Mouse (Mus musculus): ENCODE results near the gene Ush1c. TPM values are rescaled to one million over a fixed set of nuclear protein-coding genes. Genes with fewer than 3 reads are reported as not detected.

Ush1c gene
- polyA plus RNA-seq, 1 experiment from 2014 or later, result 64.2 TPM

GRCm38 (mm10) chr7:46157746-46158145 is 80.6 kb downstream of the Ush1c start:
- H3K27ac ChIP-seq, result no peak overlapping the region
- no peak for ATAC-seq
- H3K4me1 ChIP-seq (replicated peaks), result no peaks in the 10 kb centered on the region
- H3K9ac ChIP-seq, result no peak overlapping the region
- H3K4me3 ChIP-seq (replicated peaks), result no peak overlapping the region
- H3K9me3 ChIP-seq, result no peaks in the 10 kb centered on the region
- H3K36me3 ChIP-seq, result no peaks in the 10 kb centered on the region
- no peak overlapping the region for H3K4me2 ChIP-seq (replicated peaks)
- no peaks in the 10 kb centered on the region for H3K27me3 ChIP-seq (replicated peaks)
- WGBS, result 67% methylated on average over 7 of the region's 7 CpGs

- Histone ChIP-seq H3K9ac (no peak overlapping the region), H3K9me3 (no peaks in the 10 kb centered on the region), H3K36me3 (no peaks in the 10 kb centered on the region), H3K27ac (no peak overlapping the region), H3K4me2 (replicated peaks) (no peak overlapping the region), H3K4me3 (replicated peaks) (no peak overlapping the region), H3K27me3 (replicated peaks) (no peaks in the 10 kb centered on the region), H3K4me1 (replicated peaks) (no peaks in the 10 kb centered on the region)
- 76% methylated on average over 18 of the region's 18 CpGs for WGBS
- ATAC-seq, result no peak
These were observed 83.5 kb downstream of the Ush1c start for GRCm38 (mm10) chr7:46154498-46155488.

GRCm38 (mm10) chr7:46152819-46153351 is 85.4 kb downstream of the Ush1c start:
- Histone ChIP-seq H3K4me3 (replicated peaks) (no peak overlapping the region), H3K4me1 (replicated peaks) (no peaks in the 10 kb centered on the region), H3K27me3 (replicated peaks) (no peaks in the 10 kb centered on the region), H3K9ac (no peak overlapping the region), H3K36me3 (no peaks in the 10 kb centered on the region), H3K27ac (no peak overlapping the region), H3K4me2 (replicated peaks) (no peak overlapping the region), H3K9me3 (no peaks in the 10 kb centered on the region)
- ATAC-seq, result no peak
- 72% methylated on average over 9 of the region's 9 CpGs for WGBS

DNA sequence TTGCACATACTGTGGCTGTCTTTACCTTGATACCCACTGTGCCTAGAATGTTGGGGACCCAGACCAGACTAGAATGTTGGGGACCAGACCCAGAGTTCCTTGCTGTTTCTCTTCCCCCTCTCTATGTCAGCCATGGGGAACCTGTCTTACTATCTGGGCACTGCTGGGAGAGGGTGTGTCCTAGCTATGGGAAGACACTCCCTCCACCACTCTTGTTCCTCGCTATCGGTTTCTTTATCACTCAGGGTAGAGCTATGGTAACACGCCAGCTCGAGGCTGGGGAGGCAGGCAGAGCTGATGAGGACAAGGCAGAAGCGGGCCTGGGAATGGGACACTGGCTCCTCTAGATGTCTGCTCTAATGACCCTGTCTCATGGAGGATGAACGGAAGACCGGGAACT is 90.9 kb downstream of the Ush1c start:
- no peak overlapping the region for H3K4me3 ChIP-seq (replicated peaks)
- H3K4me1 ChIP-seq (replicated peaks), result no peaks in the 10 kb centered on the region
- H3K4me2 ChIP-seq (replicated peaks), result no peak overlapping the region
- no peak overlapping the region for H3K27ac ChIP-seq
- H3K27me3 ChIP-seq (replicated peaks), result no peaks in the 10 kb centered on the region
- WGBS, result 68% methylated on average over 7 of the region's 7 CpGs
- no peaks in the 10 kb centered on the region for H3K36me3 ChIP-seq
- H3K9me3 ChIP-seq, result no peaks in the 10 kb centered on the region
- no peak overlapping the region for H3K9ac ChIP-seq
- ATAC-seq, result 0 out of 2 replicates have a peak, but pooled peaks have one; percentile 67

DNA sequence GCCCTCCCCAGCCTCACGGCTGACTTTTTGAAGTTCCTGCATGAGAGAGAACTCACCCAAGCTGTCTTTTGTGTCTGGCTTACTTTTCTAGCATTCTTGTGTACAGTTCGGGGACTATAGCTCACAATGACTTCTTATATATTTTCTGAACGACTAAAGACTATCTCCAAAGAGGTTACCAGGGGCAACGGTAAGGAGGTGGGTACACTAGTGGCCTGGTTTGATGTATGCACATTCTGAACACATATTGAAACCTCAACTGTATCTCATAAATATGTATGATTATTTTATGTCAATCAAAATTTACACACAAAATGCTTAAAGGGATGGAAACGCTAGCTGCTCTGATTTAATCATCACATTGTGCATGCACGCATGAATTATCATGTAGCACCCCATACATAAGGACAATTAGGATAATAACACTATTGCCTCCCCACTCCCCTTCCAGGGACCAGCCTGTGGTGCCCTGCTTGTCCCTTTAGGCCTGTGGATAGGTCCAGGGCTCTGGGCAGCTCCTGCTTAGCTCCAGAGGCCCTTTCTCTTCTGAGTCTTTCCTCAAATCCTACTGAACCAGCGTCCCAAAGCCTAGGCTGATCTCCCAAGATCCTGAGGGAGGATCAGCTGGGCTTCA is 91.5 kb downstream of the Ush1c start:
- Histone ChIP-seq H3K27me3 (replicated peaks) (no peaks in the 10 kb centered on the region), H3K4me2 (replicated peaks) (no peak overlapping the region), H3K36me3 (no peaks in the 10 kb centered on the region), H3K9me3 (no peaks in the 10 kb centered on the region), H3K4me3 (replicated peaks) (no peak overlapping the region), H3K4me1 (replicated peaks) (no peaks in the 10 kb centered on the region), H3K9ac (no peak overlapping the region), H3K27ac (no peak overlapping the region)
- 88% methylated on average over 7 of the region's 7 CpGs for WGBS
- ATAC-seq, result no peak

Other genes with a start within 250 kb of the Ush1c start
- gene Abcc6, start 208.2 kb downstream of the Ush1c start, polyA plus RNA-seq (2015; fragmentation: Nextera tagmentation; extraction: Ambion mirVana), result 3.2 and 3.3 TPM in 2 replicates
- gene Nomo1, start 204.8 kb downstream of the Ush1c start, polyA plus RNA-seq (2015; fragmentation: Nextera tagmentation; extraction: Ambion mirVana), result 80.4 and 84.7 TPM in 2 replicates
- 0.77 and 0.91 TPM in 2 replicates for gene Kcnj11, start 137.7 kb downstream of the Ush1c start, polyA plus RNA-seq (2015; fragmentation: Nextera tagmentation; extraction: Ambion mirVana)
- 7.6 and 8.1 TPM in 2 replicates for gene Abcc8, start 58.5 kb downstream of the Ush1c start, polyA plus RNA-seq (2015; fragmentation: Nextera tagmentation; extraction: Ambion mirVana)
- 0.08 TPM in 2 replicates for gene Otog, start 2.5 kb upstream of the Ush1c start, polyA plus RNA-seq (2015; fragmentation: Nextera tagmentation; extraction: Ambion mirVana)
- 0.24 TPM in 1 of 2 replicates, not detected in the other for gene Myod1, start 138.0 kb upstream of the Ush1c start, polyA plus RNA-seq (2015; fragmentation: Nextera tagmentation; extraction: Ambion mirVana)
- gene Kcnc1, start 158.0 kb upstream of the Ush1c start, polyA plus RNA-seq (2015; fragmentation: Nextera tagmentation; extraction: Ambion mirVana), result 0.38 and 0.53 TPM in 2 replicates

Data from intestine, embryonic 15.5 days (tissue).